Mouse (Mus musculus) olfactory bulb, adult 2 months (tissue): ENCODE results near the gene Eml2.

Source experiments
- CTCF ChIP-seq: fragments of 200-500 bp; IDR thresholded peaks from 2 replicates; pipeline ENCODE4 v1.5.1; 2012; ENCODE audit warnings: low read depth, mild to moderate bottlenecking, low read length, moderate library complexity; ENCODE audit not compliant: insufficient read depth
- POLR2A ChIP-seq: fragments of 200-500 bp; IDR thresholded peaks from 2 replicates; pipeline ENCODE4 v1.6.1; 2012; ENCODE audit warnings: mild to moderate bottlenecking, low read depth, low read length, moderate library complexity; ENCODE audit not compliant: insufficient read depth

GRCm38 (mm10) chr7:19224933-19225332 lies 48.7 kb downstream of the Eml2 start:
- TF ChIP-seq CTCF: no peak
- TF ChIP-seq POLR2A: no peak
